Mouse (Mus musculus): ENCODE measurements around the gene Rusc2.

Rusc2 gene

DNA sequence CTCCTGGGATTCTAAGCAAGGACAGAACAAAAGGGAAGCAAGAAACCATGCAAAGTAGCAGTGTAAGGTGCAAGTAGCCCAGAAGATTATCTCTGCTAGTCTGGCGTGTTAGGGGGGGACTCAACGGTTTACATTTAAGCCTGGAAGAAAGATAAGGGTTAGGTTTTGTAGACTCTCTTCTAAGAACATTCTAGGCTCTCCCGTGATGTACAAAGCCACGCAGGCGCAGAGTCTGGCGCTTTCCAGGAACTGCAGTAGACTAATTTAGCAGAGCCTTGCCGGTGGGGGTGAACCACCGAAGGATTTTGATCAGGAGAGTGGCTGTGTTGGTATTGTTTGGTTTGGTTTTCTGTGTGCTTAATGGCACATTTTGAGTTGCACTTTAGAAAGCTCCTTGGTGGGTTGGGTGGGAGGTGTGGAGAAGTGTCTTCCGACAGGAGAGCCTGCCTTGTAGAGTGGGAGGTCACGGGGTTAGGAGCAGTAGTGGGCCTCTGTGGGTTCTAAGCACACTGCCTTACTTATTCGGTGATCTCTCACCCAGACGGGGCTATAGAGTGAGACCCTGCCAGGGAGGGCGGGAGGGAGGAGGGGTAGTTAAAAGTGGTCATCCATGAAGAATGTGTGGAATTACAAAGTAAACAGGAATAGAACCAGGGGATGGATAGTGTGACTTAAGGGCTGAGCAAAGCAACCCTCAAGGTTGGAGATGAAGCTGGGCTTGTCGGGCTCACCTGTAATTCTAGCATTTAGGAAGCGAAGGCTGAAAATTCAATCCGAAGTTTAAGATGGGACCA, 35.7 kb downstream of the Rusc2 start:
- no peak for DNase-seq

DNA sequence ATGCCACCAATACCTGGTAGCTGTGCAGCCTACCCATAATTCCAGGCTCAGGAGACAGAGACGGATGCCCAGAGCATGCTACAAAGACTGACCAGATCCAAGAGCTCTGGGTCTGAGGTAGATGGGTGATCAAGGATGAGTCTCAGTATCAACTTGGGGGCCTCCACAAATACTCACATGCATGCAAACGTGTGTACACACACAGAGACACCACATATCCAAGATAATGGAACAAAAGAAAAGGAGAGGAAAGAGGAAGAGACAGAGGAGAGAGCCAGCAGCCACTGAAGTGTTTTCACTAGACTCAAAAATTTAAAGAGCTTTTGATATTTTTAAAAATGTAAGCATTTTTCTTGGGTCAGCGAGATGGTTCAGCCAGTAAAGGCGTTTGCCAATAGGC, 36.7 kb downstream of the Rusc2 start:
- no peak for DNase-seq

DNA sequence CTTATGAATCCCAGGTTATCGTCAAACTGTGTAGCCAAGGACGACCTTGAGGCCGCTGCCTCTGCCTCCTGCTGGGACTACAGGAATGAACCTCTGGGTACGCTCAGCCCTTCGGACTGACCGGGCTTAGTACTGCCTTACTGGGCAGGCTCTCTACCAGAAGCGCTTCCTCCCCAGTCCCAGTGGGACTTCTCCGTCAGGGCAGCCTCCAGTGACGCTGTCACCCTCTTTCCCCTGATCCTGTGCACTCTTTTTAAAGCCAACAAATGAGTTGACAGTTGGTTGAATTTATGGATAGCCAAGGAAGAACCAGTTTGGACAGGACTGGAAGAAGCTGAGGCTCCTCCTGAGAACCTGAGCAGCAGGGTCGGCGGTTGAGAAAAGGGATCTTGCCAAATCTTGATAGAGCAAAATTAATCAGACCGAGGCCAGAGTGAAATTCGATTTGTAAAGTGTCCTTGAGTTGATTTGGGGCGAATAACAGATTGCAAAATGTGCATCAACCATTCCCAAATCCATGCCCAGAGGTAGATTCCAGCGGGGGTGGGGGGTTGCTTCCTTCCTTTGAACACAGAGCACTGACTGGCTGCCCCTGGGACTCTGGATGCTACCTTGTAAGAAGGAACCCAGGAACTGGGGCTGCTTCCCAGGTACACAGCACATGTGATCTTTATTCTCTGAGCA, 37.3 kb downstream of the Rusc2 start:
- no peak for DNase-seq

DNA sequence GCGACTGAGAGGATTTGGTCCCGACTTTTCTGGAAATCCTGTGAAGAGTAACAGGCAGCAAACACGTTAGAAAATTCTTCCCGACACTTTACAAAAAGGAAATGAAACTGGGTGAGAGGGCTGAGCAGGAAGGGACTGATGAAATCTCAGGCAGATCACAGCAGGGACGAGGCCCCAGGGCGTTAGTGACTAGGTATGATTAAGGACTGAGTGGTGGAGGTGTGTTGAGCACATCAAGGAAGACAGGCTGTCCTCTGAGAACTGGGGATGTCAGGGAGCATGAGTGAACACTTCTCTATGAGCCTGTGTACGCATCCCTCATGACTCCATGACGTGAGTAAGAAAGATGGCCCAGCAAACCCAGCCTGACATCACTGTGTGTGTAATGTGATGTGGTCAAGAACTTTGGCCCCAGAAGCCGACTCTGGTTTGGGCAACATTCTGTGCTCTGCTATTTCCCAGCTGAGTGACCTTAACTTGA, 38.1 kb downstream of the Rusc2 start:
- DNase-seq, result no peak

DNA sequence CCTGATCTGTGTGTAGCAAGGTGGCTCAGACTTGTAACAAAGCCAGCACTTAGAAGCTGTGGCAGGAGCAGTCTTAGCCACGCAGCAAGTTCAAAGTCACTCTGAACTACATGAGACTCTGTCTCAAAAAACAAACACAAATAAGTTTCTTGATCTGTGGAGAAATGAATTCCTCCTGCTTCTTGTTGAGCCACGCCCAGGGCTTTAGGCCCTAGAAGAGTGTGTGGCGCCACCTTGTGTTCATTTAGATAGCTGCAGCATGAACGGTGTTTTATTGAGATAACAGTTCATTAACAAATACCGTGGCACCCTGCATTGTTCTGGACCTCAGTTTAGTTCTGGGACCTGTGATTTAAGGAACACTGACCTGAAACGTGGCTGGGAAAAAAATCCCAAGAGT, 38.5 kb downstream of the Rusc2 start:
- DNase-seq, result peak; percentile 44 to 52

DNA sequence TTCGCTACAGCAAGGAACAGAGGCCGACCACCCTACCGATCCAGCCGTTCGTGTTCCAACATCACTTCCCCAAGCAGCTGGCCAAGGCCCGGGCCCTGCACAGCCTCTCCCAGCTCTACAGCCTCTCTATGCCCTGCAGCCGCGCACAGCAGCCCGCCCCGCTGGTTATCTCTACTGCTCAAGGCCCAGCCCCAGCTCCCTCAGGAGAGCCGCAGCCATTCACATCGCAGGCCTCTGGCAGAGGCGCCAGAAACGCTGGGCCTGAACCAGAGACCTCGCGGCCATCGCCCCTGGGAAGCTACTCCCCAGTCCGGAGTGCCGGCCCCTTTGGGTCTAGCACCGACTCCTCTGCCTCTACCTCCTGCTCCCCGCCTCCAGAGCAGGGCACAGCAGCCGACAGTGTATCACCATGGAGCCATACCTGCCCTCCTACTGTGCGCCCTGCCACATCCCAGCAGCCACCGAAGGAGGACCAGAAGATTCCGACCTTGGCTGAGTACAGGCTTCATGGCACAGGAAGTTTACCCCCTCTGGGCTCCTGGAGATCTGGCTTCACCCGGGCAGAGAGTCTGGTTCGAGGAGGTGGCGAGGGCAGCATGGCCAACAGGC, 40.0 kb downstream of the Rusc2 start:
- DNase-seq, result no peak

DNA sequence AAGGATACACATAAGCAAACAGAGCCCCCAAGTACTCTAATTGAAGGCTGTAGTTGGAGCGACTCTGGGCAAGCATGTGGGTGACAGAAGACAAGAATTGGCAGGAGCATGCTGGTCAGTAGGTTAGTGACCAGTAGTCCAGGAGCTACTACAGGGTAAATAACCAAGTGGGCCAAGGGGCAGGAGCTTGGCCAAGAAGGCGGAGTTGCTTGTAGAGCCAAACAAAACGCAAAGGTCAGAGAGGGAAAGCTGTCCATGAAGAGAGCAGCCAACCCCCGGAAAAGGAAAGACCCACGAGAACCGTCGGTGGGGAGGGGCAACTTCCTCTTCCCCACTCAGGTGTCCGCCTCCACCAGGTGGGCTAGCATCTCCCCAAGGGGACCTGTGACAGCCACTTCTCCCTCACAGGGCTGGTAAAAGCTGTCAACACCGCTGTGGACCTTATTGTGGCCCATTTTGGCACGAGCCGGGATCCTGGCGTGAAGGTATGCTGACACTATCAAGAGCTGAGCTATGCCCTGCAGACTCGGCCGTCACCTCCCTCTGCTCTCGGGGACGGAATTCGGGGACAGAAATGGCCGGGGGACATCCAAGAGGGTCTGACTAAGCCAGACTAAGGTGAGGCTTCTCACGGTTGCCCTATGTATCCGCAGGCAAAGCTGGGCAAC, 41.6 kb downstream of the Rusc2 start:
- no peak for DNase-seq

DNA sequence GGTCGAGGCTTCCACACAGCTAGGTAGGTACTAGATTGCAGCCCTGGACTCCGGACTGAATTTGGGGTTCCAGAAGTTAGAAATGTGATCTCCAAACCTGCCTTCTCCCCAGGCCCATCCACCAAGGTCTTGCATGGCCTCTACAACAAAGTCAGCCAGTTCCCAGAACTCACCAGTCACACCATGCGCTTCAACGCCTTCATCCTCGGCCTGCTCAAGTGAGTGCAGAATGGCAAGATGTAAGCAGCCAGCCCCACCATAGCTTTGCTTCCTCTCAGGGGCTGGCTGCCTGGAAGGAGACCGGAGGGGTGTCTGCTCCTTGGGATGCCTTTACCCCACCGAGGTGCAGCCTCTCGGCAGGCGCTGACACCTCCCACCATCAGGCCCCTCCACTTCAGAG, 42.3 kb downstream of the Rusc2 start:
- DNase-seq, result no peak

DNA sequence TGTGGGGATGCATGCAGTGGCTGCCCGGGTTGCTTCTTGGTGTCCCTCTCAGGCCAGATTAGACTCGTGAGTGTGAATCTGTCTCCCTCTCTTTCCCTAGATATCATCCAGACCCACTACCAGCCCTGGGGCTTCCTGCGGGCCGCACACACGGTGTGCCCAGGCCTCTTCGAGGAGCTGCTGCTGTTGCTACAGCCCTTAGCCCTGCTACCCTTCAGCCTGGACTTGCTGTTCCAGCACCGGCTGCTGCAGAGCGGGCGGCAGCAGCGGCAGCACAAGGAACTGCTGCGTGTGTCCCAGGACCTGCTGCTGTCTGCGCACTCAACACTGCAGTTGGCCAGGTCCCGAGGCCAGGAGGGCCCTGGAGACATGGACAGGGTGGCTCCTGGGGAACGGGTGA, 43.4 kb downstream of the Rusc2 start:
- peak in 1 of 2 experiments; percentile 22 for DNase-seq

DNA sequence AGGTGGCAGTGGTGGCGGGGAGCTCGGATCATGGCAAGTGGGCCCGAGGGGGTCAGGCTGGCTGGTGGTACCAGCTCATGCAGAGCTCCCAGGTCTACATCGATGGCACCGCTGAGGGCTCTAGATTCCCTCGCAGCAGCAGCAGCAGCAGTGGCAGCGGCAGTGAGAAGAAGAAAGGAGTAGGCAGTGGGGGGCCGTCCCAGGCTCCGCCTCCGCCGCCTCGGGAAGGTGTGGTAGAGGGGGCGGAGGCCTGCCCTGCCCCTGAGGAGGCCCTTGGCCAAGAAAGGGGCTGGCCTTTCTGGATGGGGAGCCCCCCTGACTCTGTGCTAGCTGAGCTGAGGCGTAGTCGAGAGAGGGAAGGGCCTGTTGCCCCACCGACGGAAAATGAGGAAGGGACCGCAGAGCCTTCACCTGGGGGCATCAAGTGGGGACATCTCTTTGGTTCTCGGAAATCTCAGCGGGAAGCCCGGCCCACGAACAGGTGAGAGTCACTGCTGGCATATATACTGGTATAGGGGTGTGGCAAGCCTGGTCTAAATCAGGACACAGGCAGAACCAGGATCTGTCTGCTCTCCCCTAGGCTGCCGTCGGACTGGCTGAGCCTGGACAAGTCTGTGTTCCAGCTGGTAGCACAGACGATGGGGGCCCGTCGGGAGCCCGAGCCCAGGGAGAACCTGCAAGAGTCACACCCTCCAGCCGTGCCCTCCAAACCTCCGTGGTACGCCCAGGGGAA, 44.0 kb downstream of the Rusc2 start:
- DNase-seq, result peak; percentile 39 to 65

DNA sequence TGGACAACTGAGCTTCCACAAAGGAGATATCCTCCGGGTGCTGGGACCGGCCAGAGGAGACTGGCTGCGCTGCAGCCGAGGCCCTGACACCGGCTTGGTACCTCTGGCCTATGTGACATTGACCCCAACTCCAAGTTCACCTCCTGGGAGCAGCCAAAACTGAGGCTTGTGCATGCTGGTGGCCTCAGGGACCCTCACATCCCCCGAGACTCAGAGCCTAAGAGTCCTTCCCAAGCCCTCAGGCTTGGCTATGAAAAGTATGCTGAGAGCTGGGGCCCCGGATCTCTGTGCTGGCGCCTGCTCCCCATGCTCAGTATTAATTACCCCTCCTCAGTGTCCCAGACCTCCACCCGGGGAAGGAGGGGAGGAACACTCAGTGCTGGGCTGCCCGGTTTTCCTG, 44.7 kb downstream of the Rusc2 start:
- no peak for DNase-seq

DNA sequence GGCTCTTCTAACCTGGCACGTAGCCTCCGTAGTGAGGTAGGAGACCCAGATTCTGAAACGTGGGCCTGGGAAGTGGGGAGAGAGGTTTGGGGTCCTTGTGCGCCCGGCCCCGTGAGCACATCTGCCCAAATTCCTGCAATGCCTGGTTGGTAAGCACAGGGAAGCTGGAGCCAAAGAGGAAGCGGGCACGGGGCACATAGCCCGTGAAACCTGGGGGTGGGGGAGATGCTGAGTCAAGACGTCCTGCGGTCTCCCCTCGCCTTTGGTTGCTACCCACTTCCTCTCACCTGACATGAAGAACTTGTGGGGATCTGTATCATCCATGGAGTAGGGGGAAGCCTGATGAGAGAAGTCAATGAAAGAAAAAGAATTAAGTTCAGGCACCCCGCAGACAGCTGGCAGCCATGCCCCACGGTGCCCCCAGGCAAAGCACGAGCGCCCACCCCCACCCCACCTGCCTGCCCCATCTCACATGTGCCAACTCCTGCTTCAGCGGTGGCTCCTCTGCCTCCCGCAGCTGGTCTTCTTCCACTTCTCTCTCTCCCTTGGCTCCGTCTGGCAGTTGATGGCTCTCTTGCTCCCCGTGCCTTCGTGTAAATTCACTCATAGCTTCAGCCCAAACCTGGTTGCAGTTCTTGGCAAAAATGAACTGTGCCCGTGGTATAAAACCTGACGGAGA, 45.9 kb downstream of the Rusc2 start:
- peak; percentile 82 to 89 for DNase-seq

DNA sequence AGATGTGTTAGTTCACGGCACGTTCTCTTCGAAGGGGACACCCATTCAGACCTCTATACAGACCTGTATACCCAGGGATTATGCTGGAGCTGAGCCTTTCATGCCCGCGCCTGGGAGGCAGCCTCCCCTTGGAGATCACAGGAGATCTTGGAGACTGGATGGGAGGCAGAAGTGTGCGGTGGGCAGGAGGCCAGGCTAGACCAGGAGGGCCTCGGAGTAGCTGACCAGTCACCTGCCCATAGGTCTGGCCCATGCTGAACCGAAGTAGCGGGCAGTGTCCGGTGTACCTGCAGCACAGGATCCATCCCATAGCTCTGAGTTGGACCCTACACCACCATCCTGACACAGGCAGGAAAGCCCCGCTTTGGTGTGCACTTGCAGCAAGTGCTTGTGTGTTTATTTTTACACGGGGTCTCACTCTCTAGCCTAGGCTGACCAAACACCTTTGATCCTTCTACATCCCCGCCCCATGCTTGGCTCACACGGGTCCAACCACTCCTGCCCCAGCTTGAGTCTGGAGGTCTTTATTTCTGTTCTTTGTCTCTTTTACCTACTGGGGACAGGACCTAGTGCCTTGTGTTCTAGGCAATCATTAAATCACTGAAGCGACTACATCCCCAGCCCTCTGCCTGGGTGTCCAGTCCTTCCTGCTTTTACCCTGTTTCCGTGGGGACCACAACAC, 46.5 kb downstream of the Rusc2 start:
- DNase-seq, result peak in 1 of 2 experiments; percentile 50

DNA sequence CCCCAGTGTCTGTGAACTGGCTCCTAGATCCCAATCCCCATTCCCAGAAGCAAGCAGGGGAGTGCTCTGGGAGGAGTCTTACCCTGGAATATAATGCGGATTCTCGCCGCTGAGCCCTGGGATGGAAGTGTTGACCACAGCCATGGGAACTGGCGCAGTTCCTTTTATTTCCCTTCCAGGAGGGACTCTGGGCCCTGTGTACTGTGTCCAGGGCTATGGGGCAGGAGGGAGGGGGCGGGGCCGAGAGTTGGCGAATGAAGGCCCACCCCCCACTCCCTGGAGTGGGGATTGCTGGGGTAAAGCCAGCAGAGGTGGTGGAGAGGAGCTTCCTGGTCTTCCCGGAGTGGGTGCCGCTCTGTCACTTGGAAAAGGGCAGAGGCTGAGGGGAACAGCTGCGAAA, 47.2 kb downstream of the Rusc2 start, which contains the start of gene Fam166b:
Fam166b (minus strand) TSS at position 189 of the 400 bp plus-strand sequence.
- DNase-seq, result peak in 1 of 2 experiments; percentile 32

DNA sequence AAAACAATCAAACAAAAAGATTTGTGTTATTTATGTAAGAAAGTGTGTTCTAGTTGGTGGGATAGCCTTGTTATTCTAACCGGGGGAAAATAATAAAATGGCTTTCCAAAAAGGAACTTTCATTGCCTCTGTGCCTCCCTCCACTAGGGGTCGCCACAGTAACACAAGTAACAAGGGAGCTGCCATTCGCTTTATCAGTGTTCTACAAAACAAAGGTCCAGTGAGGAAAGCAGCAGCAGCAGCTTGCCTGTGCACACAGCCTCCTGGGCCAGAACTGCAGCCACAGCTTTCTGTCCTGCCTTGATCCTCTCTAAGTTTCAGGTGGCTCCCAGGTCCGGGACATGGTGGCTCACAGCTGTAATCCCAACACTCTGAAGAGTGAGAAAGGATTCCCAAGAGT, 49.9 kb downstream of the Rusc2 start:
- DNase-seq, result peak; percentile 74 to 75

DNA sequence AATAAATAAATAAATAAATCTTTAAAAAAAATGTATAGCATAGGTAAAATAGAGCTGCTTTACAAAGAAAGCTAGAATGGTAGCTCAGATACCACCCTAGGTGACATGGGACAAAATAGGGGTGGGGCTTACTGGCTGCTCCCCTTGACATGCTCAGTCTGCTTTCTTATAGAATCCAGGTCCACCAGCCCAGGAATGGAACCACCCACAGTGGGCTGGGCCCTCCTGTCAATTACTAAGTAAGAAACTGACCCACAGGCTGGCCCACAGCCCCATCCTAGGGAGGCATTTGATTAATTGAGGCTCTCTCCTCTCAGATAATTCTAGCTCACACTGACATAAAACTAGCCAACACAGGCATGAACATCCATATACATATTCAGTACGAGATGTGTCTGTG, 51.1 kb downstream of the Rusc2 start:
- DNase-seq, result no peak

DNA sequence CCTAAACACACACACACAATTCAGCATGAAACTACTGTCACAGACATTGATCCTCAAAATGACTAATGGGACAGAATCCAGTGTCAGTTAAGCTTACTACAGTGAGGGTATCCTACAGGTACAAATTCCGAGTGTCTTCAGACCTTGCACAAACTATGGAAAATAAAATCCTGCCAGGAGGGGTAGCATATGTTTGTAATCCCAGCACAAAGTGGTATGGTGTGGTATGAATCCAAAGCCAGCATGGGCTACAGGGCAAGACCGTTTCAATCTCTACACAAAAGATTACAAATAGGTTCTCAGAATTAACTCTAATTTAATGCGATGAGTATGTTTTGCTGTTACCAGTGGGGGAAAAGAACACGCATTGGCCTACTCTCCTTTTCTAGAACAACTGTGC, 59.9 kb downstream of the Rusc2 start, which contains the start of gene Tesk1:
Tesk1 (plus strand) TSS at position 301 of the 400 bp plus-strand sequence.
- no peak for DNase-seq

DNA sequence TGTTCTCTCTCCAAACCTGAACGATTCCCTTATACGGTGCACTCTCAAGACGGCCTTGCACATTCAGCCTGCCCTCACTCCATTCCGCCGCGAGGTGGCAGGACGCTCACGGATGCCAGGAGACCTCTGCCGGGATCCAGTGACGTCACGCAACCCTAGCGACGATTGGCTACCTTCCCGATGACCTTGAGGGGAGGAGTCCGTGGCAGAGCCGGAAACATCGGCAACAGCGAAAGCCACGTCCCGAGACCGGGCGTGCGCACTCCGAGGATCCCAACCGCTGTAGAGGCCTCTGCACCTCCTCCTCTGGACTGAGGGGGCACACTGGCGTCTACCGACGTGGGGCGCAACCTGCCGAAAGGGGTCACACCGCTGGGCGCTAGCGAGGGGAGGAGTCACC, 60.3 kb downstream of the Rusc2 start:
- peak; percentile 98 to 99 for DNase-seq

DNA sequence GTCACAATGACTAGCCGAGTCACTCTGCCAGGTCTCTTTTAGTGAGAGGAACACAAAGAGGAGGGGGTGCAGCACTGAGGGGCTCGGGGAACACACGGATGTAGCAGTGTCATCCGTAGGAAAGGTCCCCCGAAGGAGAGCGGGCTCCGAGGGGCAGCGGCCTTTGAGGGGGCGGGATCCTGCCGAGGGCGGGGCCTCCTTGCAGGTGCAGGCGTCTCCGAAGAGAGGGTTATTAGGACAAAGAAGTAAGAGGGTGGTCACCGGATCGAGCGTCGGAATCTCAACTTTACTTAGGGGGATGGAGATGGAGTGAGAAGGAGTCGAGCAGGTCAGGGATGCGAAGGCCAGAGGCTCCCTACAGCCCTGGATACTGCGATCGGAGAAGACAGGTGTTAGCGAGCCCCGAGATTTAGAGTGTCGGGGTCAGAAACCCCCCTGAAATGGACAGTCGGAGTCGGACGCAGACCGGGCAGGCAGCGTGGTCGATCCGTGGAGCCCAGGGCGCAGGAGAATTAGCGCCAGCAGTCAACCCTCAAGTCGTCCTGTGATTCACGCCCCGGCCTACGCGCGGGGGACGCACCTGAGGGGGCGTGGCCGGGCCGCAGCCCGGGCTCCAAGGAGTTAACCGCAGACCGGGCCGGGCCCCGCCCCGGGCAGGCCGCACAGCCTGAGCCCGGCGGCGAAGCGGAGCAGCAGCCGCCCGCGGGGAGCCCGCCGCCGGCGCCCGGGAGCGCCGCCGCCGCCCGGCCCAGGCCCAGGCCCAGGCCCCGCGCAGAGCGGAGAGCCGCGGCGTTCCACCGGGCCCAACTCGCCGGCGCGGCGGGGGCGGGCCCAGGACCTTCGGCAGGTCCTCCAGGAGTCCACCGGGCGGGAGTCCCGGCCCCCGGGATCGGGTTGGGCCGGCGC, 60.9 kb downstream of the Rusc2 start:
- peak; percentile 68 to 80 for DNase-seq

DNA sequence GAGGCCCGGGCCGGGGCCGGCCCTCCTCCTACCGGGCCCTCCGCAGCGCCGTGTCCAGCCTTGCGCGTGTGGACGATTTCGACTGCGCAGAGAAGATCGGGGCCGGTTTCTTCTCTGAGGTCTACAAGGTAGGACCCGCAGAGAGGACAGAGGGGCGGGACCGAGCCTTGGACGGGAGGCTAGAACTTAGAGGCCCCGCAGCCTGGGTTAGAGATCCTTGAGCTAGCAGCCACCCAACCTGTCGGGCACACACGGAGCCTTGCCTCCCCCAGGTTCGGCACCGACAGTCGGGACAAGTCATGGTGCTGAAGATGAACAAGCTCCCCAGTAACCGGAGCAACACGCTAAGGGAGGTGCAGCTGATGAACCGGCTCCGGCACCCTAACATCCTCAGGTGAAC, 61.7 kb downstream of the Rusc2 start:
- DNase-seq, result peak; percentile 24 to 51
